Mouse (Mus musculus) lung, postnatal 14 days (tissue): ENCODE data around the gene Acox1.
A peak's percentile ranks its signal among the peaks of the same experiment; 100 is the strongest.

Experiments used
- DNase-seq: peaks from one replicate; pipeline ENCODE4 v3.0.0; 2021

Gene Acox1

DNA sequence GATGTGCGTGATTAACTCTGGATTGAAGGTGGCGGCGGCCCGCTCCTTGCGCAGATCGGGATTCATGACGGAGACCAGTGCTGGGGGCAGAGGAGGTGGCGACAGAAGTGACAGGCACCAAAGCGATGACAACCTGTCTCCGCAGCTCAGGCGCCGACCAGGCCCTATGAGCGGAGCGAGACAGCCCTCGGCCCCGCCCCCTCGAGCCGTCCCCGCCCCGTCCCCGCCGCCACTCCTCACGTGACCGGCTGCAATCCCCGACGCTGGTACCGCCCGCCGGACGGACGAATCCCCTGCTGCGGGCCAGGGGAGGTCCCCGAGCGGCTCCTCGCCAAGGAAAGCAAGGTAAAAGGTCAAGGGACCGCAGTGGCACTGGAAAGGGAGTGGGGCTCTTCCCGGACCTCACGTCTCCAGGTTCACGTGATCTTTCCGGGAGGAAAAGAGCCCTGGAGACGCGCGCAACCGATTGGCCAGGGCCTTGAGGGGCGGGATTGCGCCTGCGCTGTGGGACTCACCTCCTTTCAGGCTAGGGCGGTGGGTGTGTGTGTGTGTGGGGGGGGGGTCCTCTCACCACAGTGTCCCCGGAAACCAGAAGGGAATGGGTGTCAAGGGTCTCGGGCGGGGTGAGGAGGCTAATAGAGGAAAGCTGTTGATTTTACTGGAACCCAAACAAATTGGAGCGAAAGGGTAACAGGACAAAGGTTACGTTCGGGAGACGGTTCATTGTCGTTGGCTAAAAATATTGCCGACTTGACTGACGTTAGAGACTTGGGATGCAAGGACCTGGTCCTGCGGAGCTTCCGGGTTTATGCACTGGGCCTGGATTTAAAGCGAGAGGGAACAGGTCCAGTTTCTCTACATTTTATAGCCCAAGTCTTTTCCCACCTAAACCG is at the start of gene Acox1, which contains the start of gene Ten1:
TSS of gene Acox1 (minus strand) at position 407 of the 893 bp plus-strand sequence.
TSS of gene Ten1 (plus strand) at position 217 of the 893 bp plus-strand sequence.
- peak; percentile 97 for DNase-seq

DNA sequence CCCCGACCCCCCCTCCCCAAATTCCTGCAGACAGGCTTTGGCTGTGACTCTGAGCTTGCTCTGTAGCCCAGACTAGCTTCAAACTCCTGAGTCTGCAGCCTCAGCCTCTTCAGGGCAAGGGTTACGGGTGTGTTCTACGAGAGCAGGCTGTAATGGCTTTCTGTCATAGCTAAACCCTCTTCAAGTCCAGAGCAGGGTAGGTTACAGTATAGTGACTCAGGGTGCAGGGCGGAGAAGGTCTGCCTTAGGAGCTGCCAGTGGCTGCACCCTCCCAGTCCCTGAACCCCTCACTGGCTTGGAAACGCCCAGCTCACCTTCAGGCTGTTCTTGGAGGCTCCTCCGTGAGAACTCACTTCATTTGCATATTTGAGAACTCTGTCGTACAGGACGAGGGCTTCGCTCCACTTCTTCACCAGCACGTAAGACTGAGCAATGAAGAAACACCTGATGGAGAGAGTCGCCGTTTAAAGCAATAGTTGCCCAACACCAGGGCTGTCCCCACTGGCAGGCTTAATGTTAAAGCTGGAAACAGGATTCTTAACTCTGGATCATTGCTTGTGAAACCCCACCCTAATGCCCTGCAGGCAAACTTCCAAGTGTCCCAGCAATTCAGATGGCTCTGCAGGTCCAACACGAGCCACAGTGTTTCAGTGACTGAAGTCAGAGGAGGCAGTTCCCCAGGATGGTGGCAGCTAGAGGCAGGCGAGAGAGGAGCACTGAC is 48.8 kb upstream of the Acox1 start:
- no peak for DNase-seq

DNA sequence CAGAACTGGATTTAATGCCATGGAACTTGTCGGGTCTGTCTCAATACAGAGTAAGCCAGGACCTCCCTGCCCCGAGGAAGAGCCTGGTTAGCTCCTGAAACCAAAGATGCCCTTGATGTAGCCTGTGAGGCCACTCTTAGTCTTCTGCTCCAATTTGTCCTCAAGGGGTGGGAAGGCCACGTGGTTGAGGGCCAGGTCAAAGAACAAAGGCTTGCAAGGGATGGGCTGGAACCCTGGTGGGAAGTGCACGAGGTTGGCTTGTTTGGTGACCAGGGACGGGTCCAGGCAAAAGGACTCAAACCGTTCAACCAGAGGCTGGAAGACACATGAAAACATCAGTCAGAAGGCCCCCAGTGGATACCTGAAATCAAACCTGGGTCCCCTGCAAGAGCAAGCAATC is 46.8 kb upstream of the Acox1 start:
- DNase-seq = no peak

DNA sequence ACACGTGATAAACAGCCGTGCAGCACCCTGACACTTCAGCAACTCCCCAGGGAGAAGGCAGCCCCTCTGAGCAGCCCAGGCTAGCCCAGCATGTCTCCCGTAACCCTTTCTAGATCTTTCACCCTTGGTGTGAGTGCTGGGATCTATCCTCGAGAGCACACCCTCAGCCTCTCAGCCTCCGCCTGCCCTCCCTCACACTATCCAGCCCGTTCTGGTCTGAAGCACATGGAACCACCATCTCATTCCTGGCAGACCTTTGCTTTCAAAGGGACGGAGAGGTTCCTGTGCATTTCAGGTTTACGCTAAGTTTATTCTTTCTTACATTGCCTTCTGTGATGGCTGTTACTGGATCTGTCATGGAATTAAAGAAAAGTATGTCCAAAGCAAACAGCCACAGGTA is 45.7 kb upstream of the Acox1 start:
- no peak for DNase-seq

DNA sequence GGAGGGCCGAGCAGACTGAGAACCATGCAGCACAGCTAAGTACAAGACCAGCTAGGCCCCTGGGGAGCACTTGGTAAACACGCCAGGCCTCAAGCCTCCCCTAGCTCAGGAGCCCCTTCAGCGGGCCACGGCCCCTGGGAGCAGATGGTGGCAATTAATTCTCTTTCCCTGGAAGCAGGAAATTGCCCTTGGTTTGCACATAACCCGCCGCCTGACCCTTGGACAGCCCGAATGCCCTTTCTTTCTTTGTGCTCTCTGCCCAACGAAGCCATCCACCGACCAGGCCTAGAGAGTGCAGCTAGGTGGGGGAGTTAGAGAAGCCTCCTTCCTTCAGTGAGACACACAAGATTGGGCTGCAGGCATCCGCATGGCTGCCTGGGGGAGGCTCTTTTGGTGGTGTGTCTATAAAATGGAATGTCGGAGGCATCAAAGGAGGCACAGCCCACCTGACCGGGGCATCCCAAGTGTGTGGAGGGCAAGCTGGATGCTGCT is 42.9 kb upstream of the Acox1 start:
- no peak for DNase-seq

DNA sequence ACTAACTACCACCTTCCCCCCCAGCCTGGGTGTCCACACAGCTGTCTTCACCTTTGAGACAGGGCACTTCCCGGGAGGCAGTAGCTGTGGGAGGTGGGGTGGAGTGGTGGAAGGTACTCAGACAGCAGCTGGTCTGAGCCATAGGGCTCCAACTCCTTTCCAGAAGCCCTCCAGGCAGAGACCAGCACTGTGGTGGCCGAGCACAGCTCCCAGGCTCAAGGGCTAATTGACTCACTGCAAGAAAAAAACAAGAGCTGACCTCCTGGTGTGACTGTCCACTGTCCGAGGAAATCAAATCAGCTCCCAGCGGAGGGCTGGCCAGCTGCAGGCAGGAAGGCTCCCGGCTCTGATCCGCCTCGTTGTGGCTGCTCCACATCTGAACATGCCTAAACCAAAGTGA is 41.0 kb upstream of the Acox1 start:
- DNase-seq = no peak

DNA sequence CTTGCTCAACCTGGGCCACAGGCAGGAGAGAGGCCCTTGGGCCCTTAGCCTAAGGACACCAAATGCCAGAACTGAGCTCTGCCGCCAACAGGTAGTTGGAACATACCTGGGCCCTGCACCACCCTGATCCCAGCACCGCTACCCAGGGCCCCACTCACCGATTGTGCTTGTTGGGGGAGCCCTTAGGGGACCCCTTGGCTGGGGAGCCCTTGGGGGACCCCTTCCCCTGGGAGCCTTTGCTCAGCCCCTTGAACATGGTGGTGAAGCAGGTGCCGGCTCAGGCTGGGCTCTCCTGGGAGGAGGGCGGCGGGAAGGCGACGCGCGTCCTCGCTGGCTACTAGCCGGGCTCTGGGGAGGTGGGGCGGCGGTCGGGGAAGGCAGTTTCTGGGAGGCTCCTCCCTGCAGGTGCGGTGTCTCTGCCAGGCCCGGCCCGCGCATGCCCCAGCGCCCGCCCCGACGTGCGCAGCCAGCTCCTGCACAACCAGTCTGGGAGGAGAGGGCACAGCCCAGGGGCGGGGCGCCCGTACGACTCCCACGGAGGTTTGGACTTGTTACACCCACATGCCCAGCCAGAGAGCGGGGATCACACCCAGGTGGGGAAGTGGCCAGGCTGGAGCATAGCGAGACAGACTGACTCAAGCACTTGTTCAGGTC is 39.0 kb upstream of the Acox1 start, which contains the start of gene Evpl:
TSS of gene Evpl (minus strand) at position 336 of the 654 bp plus-strand sequence.
- DNase-seq = peak; percentile 78

DNA sequence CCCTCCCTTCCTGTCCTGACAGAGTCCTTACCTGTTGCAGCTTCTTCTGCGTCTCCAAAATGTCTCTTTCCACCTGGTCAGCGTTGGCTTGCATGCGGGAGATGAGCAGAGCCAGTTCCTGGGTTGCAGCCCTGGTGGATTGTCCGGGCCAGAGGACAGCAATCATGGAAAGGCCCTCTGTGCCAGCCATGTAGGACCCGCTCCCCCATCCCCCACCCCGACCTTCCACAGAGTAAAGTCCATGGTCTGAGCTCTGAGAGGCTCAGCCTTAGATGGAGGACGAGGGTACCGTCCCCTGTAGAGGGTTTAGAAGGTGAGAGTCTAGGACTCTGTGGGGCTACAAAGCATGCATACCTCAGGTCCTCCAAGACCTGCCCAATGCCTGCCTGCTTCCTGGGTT is 36.1 kb upstream of the Acox1 start:
- DNase-seq = no peak

DNA sequence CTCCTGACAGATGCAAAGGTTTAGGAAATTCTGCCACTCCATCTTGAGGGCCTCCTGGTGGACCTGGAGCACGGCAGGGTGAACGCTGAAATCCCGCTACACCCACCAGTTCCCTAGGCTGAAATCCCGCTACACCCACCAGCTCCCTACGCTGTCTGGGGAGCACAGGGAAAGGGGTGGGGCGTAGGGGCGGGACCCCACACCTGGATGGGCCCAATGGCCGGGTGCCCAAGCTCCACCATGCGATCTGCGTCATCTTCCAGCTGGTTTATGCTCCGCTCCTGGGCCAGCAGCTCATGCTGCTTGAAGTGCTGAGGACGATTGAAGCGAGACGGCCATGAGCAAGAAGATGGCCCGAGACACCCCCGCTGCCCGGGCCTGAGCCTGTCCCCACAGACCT is 33.6 kb upstream of the Acox1 start:
- DNase-seq = no peak

DNA sequence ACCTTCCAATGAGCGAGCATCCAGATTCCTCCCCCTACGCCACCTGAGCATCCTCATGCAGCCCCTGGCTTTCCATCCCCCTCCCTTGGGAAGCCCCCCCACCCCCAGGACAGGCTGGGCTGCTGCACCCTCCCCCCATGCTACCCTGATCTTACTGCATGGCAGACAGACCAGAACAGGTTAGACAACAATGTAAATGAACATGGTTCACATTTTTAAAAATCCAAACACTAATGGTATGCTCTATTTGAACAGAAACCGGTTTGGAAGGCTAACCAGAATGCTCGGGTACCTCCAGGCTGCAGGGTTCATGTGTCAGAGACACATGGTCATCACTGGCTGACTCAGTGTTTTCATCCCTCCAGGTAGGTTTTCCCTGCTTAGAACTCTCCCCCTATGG is 29.9 kb upstream of the Acox1 start:
- DNase-seq = no peak

DNA sequence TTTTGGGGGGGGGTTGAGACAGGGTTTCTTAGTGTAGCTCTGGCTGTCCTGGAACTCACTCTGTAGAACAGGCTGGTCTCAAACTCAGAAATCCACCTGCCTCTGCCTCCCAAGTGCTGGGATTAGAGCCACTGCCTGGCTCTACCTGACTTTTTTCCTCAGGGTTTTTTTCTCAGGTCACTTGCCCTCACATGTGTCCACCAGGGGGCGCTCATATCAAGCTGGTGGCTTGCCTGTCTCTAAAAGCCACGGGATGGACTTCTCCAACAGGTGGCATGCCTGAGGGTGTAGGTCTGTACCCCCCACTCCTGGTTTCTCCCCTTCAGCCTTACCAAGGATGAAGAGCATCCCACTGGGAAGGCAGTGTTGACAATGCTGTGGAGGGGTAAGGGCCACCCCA is 27.6 kb upstream of the Acox1 start:
- peak; percentile 94 for DNase-seq

DNA sequence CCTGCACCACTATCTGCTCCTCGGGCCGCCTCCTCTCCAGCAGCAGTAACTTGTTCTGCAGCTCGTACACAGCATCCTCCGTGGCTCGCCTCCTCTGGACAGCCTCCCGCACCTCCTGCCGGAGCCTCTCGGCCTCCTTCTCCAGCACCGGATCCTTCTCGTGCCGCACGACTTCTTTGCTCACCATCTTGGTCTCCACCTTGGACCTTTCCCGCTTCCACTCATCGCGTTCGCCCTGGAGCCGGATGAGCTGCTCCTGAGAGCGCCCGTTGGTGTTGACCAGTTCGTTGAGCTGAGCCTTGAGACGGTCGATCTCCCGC is 23.9 kb upstream of the Acox1 start:
- no peak for DNase-seq

DNA sequence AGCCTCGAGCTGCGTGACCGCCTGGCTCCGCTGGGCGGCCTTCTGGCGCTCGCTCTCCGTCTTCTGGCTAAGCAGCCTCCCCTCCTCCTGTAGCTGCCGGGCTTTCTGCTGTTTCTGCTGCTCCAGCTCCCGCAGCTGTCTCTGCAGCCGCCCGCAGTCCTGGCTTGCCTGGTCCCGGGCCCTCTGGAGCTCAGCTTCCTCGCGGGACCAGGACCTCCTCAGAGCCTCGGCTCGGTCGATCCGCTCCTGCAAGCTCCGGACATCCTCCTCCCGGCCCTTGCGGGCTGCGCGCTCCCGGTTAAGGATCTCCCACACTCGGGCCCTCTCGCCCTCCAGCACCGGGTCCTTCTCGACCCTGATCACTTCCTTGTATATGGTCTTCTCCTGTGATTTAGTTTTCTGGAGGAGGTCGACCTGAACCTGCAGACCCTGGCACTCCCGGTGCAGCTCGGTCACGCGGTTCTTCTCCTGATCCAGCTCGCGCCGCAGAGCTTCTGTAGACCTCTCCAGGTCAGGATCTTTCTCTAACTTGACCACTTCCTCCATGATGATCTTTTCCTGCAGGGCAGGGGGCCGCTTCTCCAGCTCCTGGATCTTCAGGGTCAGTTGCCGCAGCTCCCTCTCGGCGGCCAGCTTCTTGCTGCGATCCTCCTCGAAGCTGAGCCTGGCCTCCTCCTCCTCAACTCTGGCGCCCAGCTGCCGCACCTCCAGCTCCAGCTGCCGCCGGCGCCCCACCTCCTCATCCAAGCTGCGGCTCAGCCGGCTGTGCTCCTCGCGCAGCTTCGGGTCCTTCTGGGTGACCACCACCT is 23.3 kb upstream of the Acox1 start:
- DNase-seq = no peak

DNA sequence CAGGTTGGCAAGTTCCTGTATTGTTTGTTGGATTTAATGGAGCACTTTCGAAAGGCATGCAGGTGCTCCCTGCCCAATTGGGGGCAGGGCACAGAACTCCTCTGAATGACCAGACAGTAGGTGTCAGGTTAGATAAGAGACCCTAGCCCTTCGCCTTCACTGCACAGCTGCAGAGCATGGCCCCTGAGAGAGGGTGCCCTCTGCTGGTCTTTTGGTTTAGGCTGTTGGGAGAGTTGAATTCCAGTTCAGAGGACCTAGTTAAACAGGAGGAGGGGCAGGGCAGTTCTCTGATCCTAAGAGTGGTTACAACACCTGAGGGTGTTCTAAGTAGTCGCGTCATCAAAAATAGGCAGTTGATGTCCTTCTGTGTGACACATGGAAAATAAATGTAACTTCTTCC is 21.0 kb upstream of the Acox1 start:
- DNase-seq = peak; percentile 87

DNA sequence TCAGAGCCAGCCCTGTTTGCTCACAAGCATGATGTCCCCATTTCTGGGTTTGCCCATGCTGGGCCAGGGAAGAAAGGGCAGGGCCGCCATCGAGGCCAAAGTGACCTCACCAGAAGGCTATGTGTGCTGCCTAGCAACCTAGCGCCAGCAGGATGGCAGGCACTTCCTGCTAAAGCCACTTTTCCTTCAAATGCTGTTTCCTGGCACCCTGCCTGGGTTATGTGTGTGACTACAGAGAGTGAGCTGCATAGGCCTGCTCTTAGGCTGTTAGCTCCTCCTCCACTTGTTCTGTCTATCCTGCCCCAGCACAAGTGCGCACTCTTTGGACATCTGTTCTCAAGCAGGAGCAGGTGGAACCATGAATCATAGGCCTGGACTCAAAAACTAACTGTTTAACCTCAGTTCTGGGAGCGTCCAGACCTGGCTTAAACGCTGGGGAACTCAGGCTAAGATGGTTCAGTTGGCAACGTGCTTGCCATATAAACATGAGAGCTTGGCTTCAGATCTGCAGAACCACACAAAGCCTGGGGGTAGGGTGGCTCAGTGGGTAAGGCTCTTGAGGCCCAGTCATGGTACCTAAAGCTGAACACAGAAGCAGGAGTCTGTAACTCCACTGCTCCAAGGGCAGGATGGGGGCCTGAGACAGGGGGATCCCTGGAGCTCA is 20.0 kb upstream of the Acox1 start:
- DNase-seq = peak; percentile 98

DNA sequence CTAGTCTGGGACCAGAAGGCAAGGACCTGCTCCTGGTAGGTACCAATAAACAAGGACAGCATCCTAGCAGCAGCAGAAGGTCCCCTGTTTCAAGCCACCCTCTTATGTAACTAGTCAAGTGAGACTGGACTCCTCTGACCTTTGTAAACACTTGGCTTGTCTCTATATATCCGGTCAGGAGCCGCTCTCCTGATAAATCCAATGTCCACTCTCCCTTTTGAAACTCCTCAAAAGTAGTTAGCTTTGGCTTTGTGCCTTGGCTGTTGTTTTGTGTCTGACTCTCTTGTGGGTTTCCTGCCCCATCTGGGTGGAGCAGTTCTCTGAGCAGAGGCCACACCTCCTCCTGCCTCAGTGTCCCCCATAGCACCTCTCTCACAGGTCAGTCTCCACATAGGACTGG is 19.4 kb upstream of the Acox1 start:
- DNase-seq = peak; percentile 38

DNA sequence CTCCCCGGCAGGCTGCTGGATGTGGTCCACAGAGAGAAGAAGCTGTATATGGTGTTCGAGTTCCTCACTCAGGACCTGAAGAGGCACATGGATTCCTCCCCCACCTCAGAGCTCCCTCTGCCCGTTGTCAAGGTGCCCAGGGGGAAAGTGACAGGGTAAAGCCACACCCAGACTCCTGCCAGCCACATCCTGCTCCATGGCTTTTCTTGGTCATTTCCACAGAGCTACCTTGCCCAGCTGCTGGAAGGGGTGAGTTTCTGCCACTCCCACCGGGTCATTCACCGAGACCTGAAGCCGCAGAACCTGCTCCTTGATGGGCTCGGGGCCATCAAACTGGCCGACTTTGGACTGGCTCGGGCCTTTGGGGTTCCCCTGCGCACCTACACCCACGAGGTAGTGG is 17.7 kb upstream of the Acox1 start:
- DNase-seq = no peak

DNA sequence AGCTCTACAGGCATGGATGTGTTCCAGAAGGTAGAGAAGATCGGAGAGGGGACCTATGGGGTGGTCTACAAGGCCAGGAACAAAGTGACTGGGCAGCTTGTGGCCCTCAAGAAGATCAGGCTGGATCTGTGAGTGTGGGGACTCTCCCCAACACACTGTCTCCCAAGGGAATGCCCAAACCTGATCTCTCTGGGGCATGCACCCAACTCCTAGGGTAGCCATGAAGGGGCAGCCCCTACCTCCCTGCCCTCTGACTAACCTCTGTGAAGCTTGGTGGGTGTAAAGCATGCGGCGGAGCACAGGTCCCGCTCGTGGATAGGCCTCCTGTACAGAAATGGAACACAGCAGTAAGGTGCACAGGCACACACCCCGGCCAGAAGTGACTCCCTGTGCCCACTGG is 17.1 kb upstream of the Acox1 start:
- DNase-seq = no peak

DNA sequence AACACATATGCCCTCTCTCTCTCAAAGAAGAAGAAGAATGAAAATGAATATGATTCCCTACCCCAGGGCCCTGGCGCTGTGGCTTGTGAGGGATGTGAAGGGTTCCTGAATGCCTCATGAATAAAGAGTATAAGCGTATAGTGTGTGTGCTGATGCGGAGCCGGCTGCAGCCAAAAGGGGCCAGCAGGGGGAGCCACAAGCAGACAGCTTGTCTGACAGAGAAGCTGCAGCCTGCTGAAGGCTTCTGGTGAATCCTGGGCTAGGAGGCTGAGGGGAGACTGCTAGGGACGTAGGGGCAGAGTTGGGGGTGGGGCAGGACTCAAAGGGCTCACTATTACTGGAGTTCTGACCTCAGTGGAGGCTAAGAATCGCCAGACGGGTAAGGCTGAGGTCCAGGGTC is 16.3 kb upstream of the Acox1 start:
- DNase-seq = peak; percentile 36

DNA sequence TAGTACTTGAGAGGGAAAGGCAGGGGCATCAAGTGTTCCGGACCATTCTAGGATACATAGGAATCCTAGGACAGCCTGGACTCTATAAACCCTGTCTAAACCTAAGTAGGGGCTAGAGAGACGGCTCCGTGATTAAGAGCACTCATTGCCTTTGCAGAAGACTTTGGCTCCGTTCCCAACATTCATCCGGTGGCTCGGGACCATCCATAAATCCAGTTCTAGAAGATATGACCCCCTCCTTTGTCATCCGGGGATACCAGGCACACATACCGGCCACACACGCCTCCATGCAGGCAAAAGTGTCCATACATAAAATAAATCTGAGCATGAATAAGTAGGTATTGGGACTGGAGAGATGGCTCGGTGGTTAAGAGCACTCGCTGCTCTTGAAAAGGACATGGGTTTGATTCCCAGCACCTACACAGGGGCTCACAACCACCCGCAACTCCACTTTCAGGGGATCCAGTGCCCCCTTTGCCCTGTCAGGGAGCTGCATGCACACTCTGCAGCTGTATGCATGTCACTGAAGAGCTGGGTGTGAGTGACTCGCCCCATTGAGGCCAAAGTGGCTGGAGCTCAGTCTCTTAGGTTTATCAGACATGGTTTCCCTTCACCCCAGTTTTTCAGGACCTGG is 15.1 kb upstream of the Acox1 start:
- DNase-seq = no peak

DNA sequence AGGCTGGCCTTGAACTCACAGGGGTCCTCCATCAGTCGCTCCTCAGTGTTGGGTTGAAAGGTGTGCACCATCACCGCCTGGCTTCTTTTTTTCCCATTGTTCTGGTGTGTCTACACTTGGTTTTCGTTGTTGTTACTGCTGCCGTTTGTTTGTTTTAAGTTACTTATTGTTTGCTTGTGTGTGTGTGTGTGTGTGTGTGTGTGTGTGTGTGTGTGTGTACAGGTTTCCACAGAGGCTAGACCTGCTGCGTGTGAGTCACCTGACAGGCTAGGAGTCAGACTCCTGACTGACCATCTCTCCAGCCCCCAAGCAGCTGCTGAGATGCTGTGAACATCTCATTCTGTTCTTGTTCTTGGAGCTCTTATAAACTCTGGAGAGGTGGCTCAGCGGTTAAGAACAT is 14.0 kb upstream of the Acox1 start:
- DNase-seq = no peak

DNA sequence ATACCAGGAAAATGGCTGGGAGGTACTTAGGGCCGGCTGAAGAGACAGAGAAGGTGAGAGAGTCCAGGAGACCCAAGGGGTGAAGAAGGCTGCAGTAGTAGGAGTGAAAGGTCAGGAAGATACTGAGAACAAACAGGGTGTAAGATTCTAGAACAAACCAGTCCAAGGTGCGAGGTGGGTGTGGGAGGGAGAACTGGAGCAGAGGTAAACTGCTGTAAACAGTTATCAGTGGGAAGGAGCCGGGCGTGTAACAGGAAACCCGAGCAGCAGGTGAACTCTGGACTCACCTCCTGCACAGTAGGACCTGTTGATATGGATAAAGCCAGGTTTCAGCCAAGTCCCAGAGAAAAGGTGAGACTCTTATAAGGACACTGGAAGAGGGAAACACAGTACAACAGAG is 11.9 kb upstream of the Acox1 start:
- no peak for DNase-seq
